Mouse (Mus musculus) testis, adult 2 months (tissue): ENCODE data around the gene Podxl2.

Source experiments
- CTCF ChIP-seq: fragments of 200-500 bp; IDR thresholded peaks from 2 replicates; pipeline ENCODE4 v1.5.1; 2012; ENCODE audit warnings: low read depth, mild to moderate bottlenecking, inconsistent platforms, low read length, moderate library complexity; ENCODE audit not compliant: control insufficient read depth, insufficient read depth, insufficient replicate concordance
- POLR2A ChIP-seq: fragments of 200-500 bp; IDR thresholded peaks from 2 replicates; pipeline ENCODE4 v1.6.1; 2012; ENCODE audit warnings: low read depth, mild to moderate bottlenecking, inconsistent platforms, low read length, moderate library complexity; ENCODE audit not compliant: control insufficient read depth

DNA sequence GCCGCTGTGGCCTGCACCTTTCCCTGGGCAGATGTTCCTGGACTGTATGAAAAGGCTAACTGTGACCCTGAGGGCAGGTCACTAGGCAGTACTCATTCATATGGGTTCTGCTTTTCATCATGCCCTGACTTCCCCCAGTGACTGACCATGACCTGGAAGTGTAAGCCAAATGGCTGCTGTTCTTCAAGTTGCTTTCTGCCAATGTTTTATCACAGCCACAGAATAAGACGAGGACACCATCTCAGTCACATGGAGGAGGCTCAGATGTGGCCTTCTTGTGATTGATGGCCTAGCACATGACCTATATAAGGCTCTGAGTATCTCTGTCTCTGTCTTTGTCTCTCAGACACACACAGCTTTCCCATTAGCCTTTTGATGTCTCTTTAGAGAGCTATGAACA is 27.3 kb downstream of the Podxl2 start:
- TF ChIP-seq CTCF (no peak), POLR2A (no peak)
